Mouse (Mus musculus) CH12.LX (cell line): ENCODE results near the gene 3110021N24Rik. TPM values are rescaled to one million over a fixed set of nuclear protein-coding genes. Genes with fewer than 3 reads are reported as not detected.

Experiments
- DNase-seq: peaks from one replicate; pipeline ENCODE4 v3.0.0-alpha.2; 2013; ENCODE audit errors: extremely low read depth
- H3K27ac ChIP-seq: 2 replicates; pipeline ENCODE4 v1.5.1; 2012; ENCODE audit warnings: low read depth, mild to moderate bottlenecking, control low read depth, moderate library complexity; ENCODE audit not compliant: insufficient read depth
- H3K27me3 ChIP-seq: replicated peaks from 2 replicates; pipeline ENCODE3; 2012; ENCODE audit warnings: inconsistent platforms
- H3K36me3 ChIP-seq, 2 experiments: replicated peaks in 1 of 2; 2 replicates each; pipeline versions ENCODE3 to v1.6.1; 2012; ENCODE audit warnings: inconsistent platforms in 1 of 2, low read length in 1 of 2, mild to moderate bottlenecking in 1 of 2, mixed read lengths in 1 of 2, moderate library complexity in 1 of 2; ENCODE audit not compliant: control insufficient read depth in 1 of 2, insufficient read depth in 1 of 2
- H3K4me1 ChIP-seq, 2 experiments: 2 replicates each; pipeline ENCODE4 v1.6.1; 2012; ENCODE audit warnings: inconsistent platforms in 1 of 2, moderate library complexity in 1 of 2; ENCODE audit not compliant: insufficient read depth in 2 of 2, control insufficient read depth in 1 of 2
- H3K4me2 ChIP-seq: 2 replicates; pipeline ENCODE4 v1.6.1; 2012; ENCODE audit warnings: low read depth, mild to moderate bottlenecking, control low read depth; ENCODE audit not compliant: poor library complexity, insufficient read depth, severe bottlenecking
- H3K4me3 ChIP-seq, 3 experiments: fragments of 150-350 bp in 1 of 3; sonication (generic) in 1 of 3; replicated peaks in 1 of 3; 2 replicates each; pipeline versions ENCODE3 to v1.5.1; 2011 to 2012; ENCODE audit warnings: low read depth in 2 of 3, low read length in 2 of 3, mild to moderate bottlenecking in 2 of 3, moderate library complexity in 2 of 3, control low read depth in 1 of 3, improper control_type of control experiment in 1 of 3, inconsistent platforms in 1 of 3, mixed read lengths in 1 of 3; ENCODE audit not compliant: poor library complexity in 1 of 3
- H3K79me2 ChIP-seq: replicated peaks from 2 replicates; pipeline ENCODE4 v1.6.1; 2012; ENCODE audit warnings: mild to moderate bottlenecking, moderate library complexity; ENCODE audit not compliant: control insufficient read depth, poor library complexity, insufficient read depth, severe bottlenecking; ENCODE audit errors: extremely low read depth
- H3K9ac ChIP-seq: 2 replicates; pipeline ENCODE4 v1.6.1; 2012; ENCODE audit warnings: low read depth, mild to moderate bottlenecking, control low read depth, moderate library complexity; ENCODE audit not compliant: insufficient read depth
- H3K9me3 ChIP-seq: replicated peaks from 2 replicates; pipeline ENCODE3; 2012; ENCODE audit warnings: low read length, inconsistent platforms, mixed read lengths
- BHLHE40 ChIP-seq: IDR thresholded peaks from 2 replicates; pipeline ENCODE4 v1.6.1; 2011; ENCODE audit warnings: mild to moderate bottlenecking, low read depth, low read length, improper control_type of control experiment
- CHD1 ChIP-seq: IDR thresholded peaks from 2 replicates; pipeline ENCODE4 v1.6.1; 2012; ENCODE audit warnings: low read depth, low read length, improper control_type of control experiment, inconsistent platforms
- ELF1 ChIP-seq: IDR thresholded peaks from 2 replicates; pipeline ENCODE4 v1.6.1; 2014; ENCODE audit warnings: low read depth, mild to moderate bottlenecking, inconsistent platforms, low read length, improper control_type of control experiment
- EP300 ChIP-seq: IDR thresholded peaks from 2 replicates; pipeline ENCODE4 v1.6.1; 2011; ENCODE audit warnings: low read length, improper control_type of control experiment
- GABPA ChIP-seq: IDR thresholded peaks from 2 replicates; pipeline ENCODE4 v1.6.1; 2012; ENCODE audit warnings: low read depth, low read length, improper control_type of control experiment, inconsistent platforms; ENCODE audit not compliant: insufficient replicate concordance
- HCFC1 ChIP-seq: IDR thresholded peaks from 2 replicates; pipeline ENCODE4 v1.6.1; 2012; ENCODE audit warnings: low read depth, mild to moderate bottlenecking, inconsistent platforms, low read length, improper control_type of control experiment
- IRF4 ChIP-seq: IDR thresholded peaks from 2 replicates; pipeline ENCODE4 v1.6.1; 2014; ENCODE audit warnings: low read depth, mild to moderate bottlenecking, inconsistent platforms, low read length, improper control_type of control experiment
- KAT2A ChIP-seq: IDR thresholded peaks from 2 replicates; pipeline ENCODE4 v1.6.1; 2012; ENCODE audit warnings: low read length, improper control_type of control experiment, inconsistent platforms; ENCODE audit not compliant: insufficient replicate concordance
- MAX ChIP-seq: IDR thresholded peaks from 2 replicates; pipeline ENCODE4 v1.6.1; 2011; ENCODE audit warnings: low read length, improper control_type of control experiment
- MEF2A ChIP-seq: IDR thresholded peaks from 2 replicates; pipeline ENCODE4 v1.6.1; 2014; ENCODE audit warnings: low read depth, mild to moderate bottlenecking, inconsistent platforms, low read length, improper control_type of control experiment, borderline replicate concordance
- MXI1 ChIP-seq: IDR thresholded peaks from 2 replicates; pipeline ENCODE4 v1.6.1; 2011; ENCODE audit warnings: mild to moderate bottlenecking, low read depth, low read length, improper control_type of control experiment
- NRF1 ChIP-seq: IDR thresholded peaks from 2 replicates; pipeline ENCODE4 v1.6.1; 2014; ENCODE audit warnings: low read depth, mild to moderate bottlenecking, inconsistent platforms, low read length, improper control_type of control experiment, moderate library complexity
- PAX5 ChIP-seq: IDR thresholded peaks from 2 replicates; pipeline ENCODE4 v1.6.1; 2012; ENCODE audit warnings: low read length, inconsistent platforms, mixed read lengths
- POLR2AphosphoS2 ChIP-seq: IDR thresholded peaks from 2 replicates; pipeline ENCODE4 v1.6.1; 2011; ENCODE audit warnings: low read depth, low read length, improper control_type of control experiment
- RCOR1 ChIP-seq: conservative IDR thresholded peaks from 2 replicates; pipeline ENCODE4 v1.6.1; 2012; ENCODE audit warnings: low read depth, mild to moderate bottlenecking, inconsistent platforms, low read length, improper control_type of control experiment
- SIN3A ChIP-seq: IDR thresholded peaks from 2 replicates; pipeline ENCODE4 v1.6.1; 2012; ENCODE audit warnings: low read length, improper control_type of control experiment, inconsistent platforms
- SMC3 ChIP-seq: IDR thresholded peaks from 2 replicates; pipeline ENCODE4 v1.6.1; 2011; ENCODE audit warnings: low read depth, low read length, improper control_type of control experiment
- TBP ChIP-seq: conservative IDR thresholded peaks from 2 replicates; pipeline ENCODE4 v1.6.1; 2011; ENCODE audit warnings: low read depth, low read length, improper control_type of control experiment
- ZC3H11A ChIP-seq: IDR thresholded peaks from 2 replicates; pipeline ENCODE4 v1.6.1; 2012; ENCODE audit warnings: low read depth, mild to moderate bottlenecking, inconsistent platforms, low read length, improper control_type of control experiment
- ZKSCAN1 ChIP-seq: IDR thresholded peaks from 2 replicates; pipeline ENCODE4 v1.6.1; 2012; ENCODE audit warnings: low read depth, inconsistent platforms, low read length, improper control_type of control experiment, borderline replicate concordance
- dilution Hi-C: fragments of 300-500 bp; cut with MboI; formaldehyde crosslinking; loops from 2 replicates; pipeline ENCODE4 v1.14.3; 2020; ENCODE audit warnings: low sequenced_read_pairs; ENCODE audit not compliant: extremely low pct_unique_long_range_greater_than_20kb, extremely low pct_ligation_motif_present
- in situ Hi-C: fragments of 300-500 bp; cut with MboI; formaldehyde crosslinking; loops from 3 replicates; pipeline ENCODE4 v1.14.3; 2019; ENCODE audit warnings: low sequenced_read_pairs, low pct_ligation_motif_present, low pct_unique_long_range_greater_than_20kb, mixed read lengths
- polyA plus RNA-seq: library from polyadenylated mRNA; unstranded; fragments of >175 nt; gene quantifications from 2 replicates; pipeline ENCODE4 v1.2.1, GENCODE M21; 2012; ENCODE audit warnings: low read depth; ENCODE audit not compliant: insufficient read length
- total RNA-seq, 2 experiments: library from RNA; depleted of rRNA; stranded (reverse); fragments of 300-350 nt in 1 of 2; fragments of >200 nt in 1 of 2; gene quantifications; 2 replicates each; pipeline ENCODE4 v1.2.3; 2012 to 2014

The 3110021N24Rik gene
- total and polyA plus RNA-seq, 3 experiments: 0.17 TPM; not detected in 2

DNA sequence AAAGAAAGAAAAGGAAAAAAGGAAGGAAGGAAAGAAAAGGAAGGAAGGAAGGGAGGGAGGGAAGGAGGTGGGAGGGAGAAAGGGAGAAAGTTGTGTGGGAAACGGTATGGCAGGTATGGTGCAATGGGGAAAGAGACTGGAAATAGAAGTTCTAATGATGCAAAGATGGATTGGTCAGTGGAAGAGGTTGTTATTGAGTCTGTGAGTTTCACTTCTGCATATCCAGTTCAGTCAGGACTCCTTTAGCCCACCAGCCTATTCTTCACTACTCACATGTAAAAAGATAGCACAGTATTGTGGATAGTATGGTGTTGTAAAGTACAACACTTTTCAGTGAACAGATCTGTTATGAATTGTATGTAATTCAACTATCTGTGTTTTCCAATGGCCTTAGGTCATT lies 71.1 kb downstream of the 3110021N24Rik start:
- no peaks in the 10 kb centered on the region for H3K79me2 ChIP-seq
- peak overlapping the region; percentile 45; the same call in 1 of the 2 replicates for H3K4me2 ChIP-seq
- DNase-seq: peak; percentile 38
- dilution Hi-C loops: no loop called here
- H3K27ac ChIP-seq: no peak overlapping the region
- no peak overlapping the region for H3K9ac ChIP-seq
- no peaks in the 10 kb centered on the region for H3K9me3 ChIP-seq
- no peak overlapping the region for H3K4me3 ChIP-seq
- H3K4me1 ChIP-seq: peaks cover 2 to 16% of the 10 kb centered on the region in 2 experiments; a peak in 2 of 4 replicates
- H3K36me3 ChIP-seq: no peaks in the 10 kb centered on the region
- in situ Hi-C loops: no loop called here
- TF ChIP-seq EP300 (peak; percentile 69), TBP (peak; percentile 90), MEF2A (peak; percentile 31; the same call in 1 of the 2 replicates), SMC3 (no peak), IRF4 (peak; percentile 91), RCOR1 (no peak)
- H3K27me3 ChIP-seq: no peaks in the 10 kb centered on the region

GRCm38 (mm10) chr4:108793941-108794340 lies 74.5 kb downstream of the 3110021N24Rik start:
- no peak overlapping the region for H3K4me3 ChIP-seq
- no peaks in the 10 kb centered on the region for H3K27me3 ChIP-seq
- no peaks in the 10 kb centered on the region for H3K79me2 ChIP-seq
- DNase-seq: no peak
- no peaks in the 10 kb centered on the region for H3K36me3 ChIP-seq
- no peak overlapping the region for H3K27ac ChIP-seq
- dilution Hi-C loops (no loop called here), in situ Hi-C loops (no loop called here)
- no peak overlapping the region for H3K9ac ChIP-seq
- no peak overlapping the region for H3K4me2 ChIP-seq
- H3K4me1 ChIP-seq: peaks cover 2 to 16% of the 10 kb centered on the region in 2 experiments; a peak in 2 of 4 replicates
- no peaks in the 10 kb centered on the region for H3K9me3 ChIP-seq
- TF ChIP-seq CHD1 (no peak), KAT2A (no peak), HCFC1 (no peak), ZC3H11A (no peak), GABPA (no peak), TBP (no peak), NRF1 (no peak), RCOR1 (no peak), SMC3 (no peak)

DNA sequence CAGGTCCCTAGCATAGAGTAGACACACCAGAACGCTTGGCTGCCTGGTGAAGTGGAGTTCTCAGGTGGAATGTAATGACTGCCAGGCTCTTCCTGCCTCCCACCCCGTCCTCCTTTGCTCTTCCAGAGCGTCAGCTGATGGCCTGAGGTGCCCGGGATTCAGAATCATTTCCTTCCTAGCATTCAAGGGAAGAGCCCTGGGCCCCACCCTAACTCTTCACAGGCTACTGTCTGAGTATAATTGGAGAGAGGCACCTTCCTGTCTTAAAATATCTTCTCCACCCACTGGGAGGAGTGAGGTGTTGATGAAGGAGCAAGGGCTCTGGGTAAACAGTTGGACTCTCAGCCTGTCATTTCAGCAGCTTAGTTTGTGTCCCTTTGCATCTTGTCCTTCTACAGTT lies 77.3 kb downstream of the 3110021N24Rik start:
- Histone ChIP-seq H3K4me3 (no peak overlapping the region), H3K9ac (no peak overlapping the region), H3K79me2 (no peaks in the 10 kb centered on the region), H3K27me3 (no peaks in the 10 kb centered on the region), H3K27ac (no peak overlapping the region), H3K4me2 (no peak overlapping the region), H3K4me1 (no peaks in the 10 kb centered on the region), H3K36me3 (no peaks in the 10 kb centered on the region), H3K9me3 (no peaks in the 10 kb centered on the region)
- in situ Hi-C loops (no loop called here), dilution Hi-C loops (no loop called here)
- no peak for DNase-seq
- no peak for TF ChIP-seq RCOR1
- no peak for TF ChIP-seq ELF1
- no peak for TF ChIP-seq ZKSCAN1
- no peak for TF ChIP-seq PAX5
- TF ChIP-seq SIN3A: no peak
- TF ChIP-seq MAX: no peak
- no peak for TF ChIP-seq POLR2AphosphoS2
- TF ChIP-seq HCFC1: no peak
- TF ChIP-seq GABPA: no peak
- no peak for TF ChIP-seq MXI1
- no peak for TF ChIP-seq BHLHE40
- TF ChIP-seq NRF1: no peak
